Mouse (Mus musculus): Measurements from ENCODE around the gene Pdp2. TPM values are rescaled to one million over a fixed set of nuclear protein-coding genes. Genes with fewer than 3 reads are reported as not detected.

Pdp2 gene
- polyA plus RNA-seq, 1 experiment from 2014 or later, result 14.1 TPM

GRCm38 (mm10) chr8:104592566-104592965 lies 1.3 kb downstream of the Pdp2 start:
- ATAC-seq (replicated peaks; ENCODE audit: insufficient number of reproducible peaks, low FRiP score, low TSS enrichment, low read depth) (no peak), DNase-seq (ENCODE audit: low spot score) (no peak)
- Histone ChIP-seq H3K4me2 (ENCODE audit: low read depth, low read length) (no peak overlapping the region), H3K4me3 (ENCODE audit: low read depth, low read length) (no peak overlapping the region), H3K9me3 (replicated peaks; ENCODE audit: control insufficient read depth, low read length) (no peaks in the 10 kb centered on the region), H3K4me1 (ENCODE audit: control insufficient read depth, insufficient read depth, low read length) (no peaks in the 10 kb centered on the region), H3K27ac (replicated peaks; ENCODE audit: low read depth, low read length) (no peak overlapping the region), H3K36me3 (replicated peaks; ENCODE audit: control insufficient read depth, insufficient read depth, low read depth, low read length) (peaks cover 8% of the 10 kb centered on the region), H3K27me3 (ENCODE audit: control insufficient read depth, insufficient read depth, low read length) (no peaks in the 10 kb centered on the region), H3K9ac (replicated peaks; ENCODE audit: low read length) (no peak overlapping the region)
- 71% methylated on average over 6 of the region's 6 CpGs for WGBS

- ATAC-seq (replicated peaks; ENCODE audit: insufficient number of reproducible peaks, low FRiP score, low TSS enrichment, low read depth), result no peak
- WGBS, result 93% methylated on average over 31 of the region's 31 CpGs
- Histone ChIP-seq H3K27me3 (ENCODE audit: control insufficient read depth, insufficient read depth, low read length) (no peaks in the 10 kb centered on the region), H3K27ac (replicated peaks; ENCODE audit: low read depth, low read length) (no peak overlapping the region), H3K4me1 (ENCODE audit: control insufficient read depth, insufficient read depth, low read length) (no peaks in the 10 kb centered on the region), H3K4me2 (ENCODE audit: low read depth, low read length) (no peak overlapping the region), H3K4me3 (ENCODE audit: low read depth, low read length) (no peak overlapping the region), H3K36me3 (replicated peaks; ENCODE audit: control insufficient read depth, insufficient read depth, low read depth, low read length) (peaks cover 8% of the 10 kb centered on the region), H3K9ac (replicated peaks; ENCODE audit: low read length) (no peak overlapping the region), H3K9me3 (replicated peaks; ENCODE audit: control insufficient read depth, low read length) (no peaks in the 10 kb centered on the region)
- DNase-seq (ENCODE audit: low spot score), result no peak
Measured at GRCm38 (mm10) chr8:104593536-104594325, 2.5 kb downstream of the Pdp2 start.

GRCm38 (mm10) chr8:104594611-104595362 lies 3.5 kb downstream of the Pdp2 start:
- WGBS, result 96% methylated on average over 19 of the region's 19 CpGs
- Histone ChIP-seq H3K4me2 (ENCODE audit: low read depth, low read length) (no peak overlapping the region), H3K27ac (replicated peaks; ENCODE audit: low read depth, low read length) (no peak overlapping the region), H3K9me3 (replicated peaks; ENCODE audit: control insufficient read depth, low read length) (no peaks in the 10 kb centered on the region), H3K9ac (replicated peaks; ENCODE audit: low read length) (no peak overlapping the region), H3K27me3 (ENCODE audit: control insufficient read depth, insufficient read depth, low read length) (no peaks in the 10 kb centered on the region), H3K4me3 (ENCODE audit: low read depth, low read length) (no peak overlapping the region), H3K4me1 (ENCODE audit: control insufficient read depth, insufficient read depth, low read length) (no peaks in the 10 kb centered on the region), H3K36me3 (replicated peaks; ENCODE audit: control insufficient read depth, insufficient read depth, low read depth, low read length) (peaks cover 8% of the 10 kb centered on the region)
- ATAC-seq (replicated peaks; ENCODE audit: insufficient number of reproducible peaks, low FRiP score, low TSS enrichment, low read depth), result no peak
- no peak for DNase-seq (ENCODE audit: low spot score)

- 85% methylated on average over 21 of the region's 21 CpGs for WGBS
- H3K4me1 ChIP-seq (ENCODE audit: control insufficient read depth, insufficient read depth, low read length), result no peaks in the 10 kb centered on the region
- H3K9ac ChIP-seq (replicated peaks; ENCODE audit: low read length), result no peak overlapping the region
- ATAC-seq (replicated peaks; ENCODE audit: insufficient number of reproducible peaks, low FRiP score, low TSS enrichment, low read depth) (no peak), DNase-seq (ENCODE audit: low spot score) (no peak)
- no peaks in the 10 kb centered on the region for H3K9me3 ChIP-seq (replicated peaks; ENCODE audit: control insufficient read depth, low read length)
- H3K36me3 ChIP-seq (replicated peaks; ENCODE audit: control insufficient read depth, insufficient read depth, low read depth, low read length), result peaks cover 8% of the 10 kb centered on the region
- no peaks in the 10 kb centered on the region for H3K27me3 ChIP-seq (ENCODE audit: control insufficient read depth, insufficient read depth, low read length)
- H3K4me3 ChIP-seq (ENCODE audit: low read depth, low read length), result no peak overlapping the region
- no peak overlapping the region for H3K27ac ChIP-seq (replicated peaks; ENCODE audit: low read depth, low read length)
- no peak overlapping the region for H3K4me2 ChIP-seq (ENCODE audit: low read depth, low read length)
Measured at GRCm38 (mm10) chr8:104595773-104596536, 4.7 kb downstream of the Pdp2 start.

GRCm38 (mm10) chr8:104597656-104598055 lies 6.4 kb downstream of the Pdp2 start:
- H3K27me3 ChIP-seq (ENCODE audit: control insufficient read depth, insufficient read depth, low read length), result no peaks in the 10 kb centered on the region

GRCm38 (mm10) chr8:104598496-104598895 lies 7.2 kb downstream of the Pdp2 start:
- no peak overlapping the region for H3K4me3 ChIP-seq (ENCODE audit: low read depth, low read length)
- H3K4me2 ChIP-seq (ENCODE audit: low read depth, low read length), result no peak overlapping the region
- no peaks in the 10 kb centered on the region for H3K27me3 ChIP-seq (ENCODE audit: control insufficient read depth, insufficient read depth, low read length)
- DNase-seq (ENCODE audit: low spot score) (no peak), ATAC-seq (replicated peaks; ENCODE audit: insufficient number of reproducible peaks, low FRiP score, low TSS enrichment, low read depth) (no peak)
- no peak overlapping the region for H3K27ac ChIP-seq (replicated peaks; ENCODE audit: low read depth, low read length)
- H3K4me1 ChIP-seq (ENCODE audit: control insufficient read depth, insufficient read depth, low read length), result peaks cover 2% of the 10 kb centered on the region; the same call in 1 of the 2 replicates
- H3K9ac ChIP-seq (replicated peaks; ENCODE audit: low read length), result no peak overlapping the region
- peaks cover 8% of the 10 kb centered on the region for H3K36me3 ChIP-seq (replicated peaks; ENCODE audit: control insufficient read depth, insufficient read depth, low read depth, low read length)
- WGBS, result 67% methylated on average over 6 of the region's 6 CpGs
- H3K9me3 ChIP-seq (replicated peaks; ENCODE audit: control insufficient read depth, low read length), result no peaks in the 10 kb centered on the region

More at GRCm38 (mm10) chr8:104597656-104598055, 6.4 kb downstream of the Pdp2 start:
- Histone ChIP-seq H3K9me3 (replicated peaks; ENCODE audit: control insufficient read depth, low read length) (no peaks in the 10 kb centered on the region), H3K4me2 (ENCODE audit: low read depth, low read length) (no peak overlapping the region), H3K9ac (replicated peaks; ENCODE audit: low read length) (no peak overlapping the region), H3K36me3 (replicated peaks; ENCODE audit: control insufficient read depth, insufficient read depth, low read depth, low read length) (peaks cover 8% of the 10 kb centered on the region), H3K27ac (replicated peaks; ENCODE audit: low read depth, low read length) (no peak overlapping the region), H3K4me1 (ENCODE audit: control insufficient read depth, insufficient read depth, low read length) (peaks cover 2% of the 10 kb centered on the region; the same call in 1 of the 2 replicates), H3K4me3 (ENCODE audit: low read depth, low read length) (no peak overlapping the region)
- ATAC-seq (replicated peaks; ENCODE audit: insufficient number of reproducible peaks, low FRiP score, low TSS enrichment, low read depth) (no peak), DNase-seq (ENCODE audit: low spot score) (no peak)
- WGBS, result 90% methylated on average over 6 of the region's 6 CpGs

GRCm38 (mm10) chr8:104601386-104601785 lies 10.1 kb downstream of the Pdp2 start:
- DNase-seq (ENCODE audit: low spot score), result no peak
- Histone ChIP-seq H3K4me3 (ENCODE audit: low read depth, low read length) (no peak overlapping the region), H3K36me3 (replicated peaks; ENCODE audit: control insufficient read depth, insufficient read depth, low read depth, low read length) (no peaks in the 10 kb centered on the region)

More at GRCm38 (mm10) chr8:104601386-104601785, 10.1 kb downstream of the Pdp2 start:
- Histone ChIP-seq H3K27ac (replicated peaks; ENCODE audit: low read depth, low read length) (no peak overlapping the region), H3K4me2 (ENCODE audit: low read depth, low read length) (no peak overlapping the region), H3K27me3 (ENCODE audit: control insufficient read depth, insufficient read depth, low read length) (no peaks in the 10 kb centered on the region), H3K4me1 (ENCODE audit: control insufficient read depth, insufficient read depth, low read length) (peaks cover 2% of the 10 kb centered on the region; the same call in 1 of the 2 replicates), H3K9me3 (replicated peaks; ENCODE audit: control insufficient read depth, low read length) (no peaks in the 10 kb centered on the region), H3K9ac (replicated peaks; ENCODE audit: low read length) (peak overlapping the region; percentile 29; the same call in 1 of the 2 replicates)
- 19% methylated on average over 7 of the region's 7 CpGs for WGBS
- ATAC-seq (replicated peaks; ENCODE audit: insufficient number of reproducible peaks, low FRiP score, low TSS enrichment, low read depth), result no peak
